8 mouse cellular contexts compared by ENCODE assay signal in genomic region chr19:43478891-43479290, GRCm38 (mm10). TPM values are rescaled to one million over a fixed set of nuclear protein-coding genes. Genes with fewer than 3 reads are reported as not detected.
A peak's percentile ranks its signal among the peaks of the same experiment; 100 is the strongest.
DNase-seq lines count a peak whose midpoint lies in the region; ATAC-seq and TF ChIP-seq lines count a peak whose summit lies in the region.

No protein-coding gene starts in this region.

- H3K4me3 ChIP-seq in C2C12 (ENCODE audit: insufficient read depth, poor library complexity, severe bottlenecking): no peak overlapping the region
- no peak overlapping the region for H3K4me3 ChIP-seq in embryonic facial prominence, embryonic 14.5 days (ENCODE audit: low read depth, low read length)
- H3K4me3 ChIP-seq in lung, postnatal 0 days (ENCODE audit: low read depth, low read length): no peak overlapping the region

- no peak overlapping the region for H3ac ChIP-seq in C2C12 (ENCODE audit: control insufficient read depth, insufficient read length, low read depth)

- no peaks in the 10 kb centered on the region for H3K79me2 ChIP-seq in C2C12 (ENCODE audit: control insufficient read depth, insufficient read depth)

- peak; percentile 19 for TF ChIP-seq CTCF in C2C12 (IDR thresholded peaks at IDR 0.05; ENCODE audit: control insufficient read depth, insufficient read depth, insufficient read length)
- peak; percentile 86 for TF ChIP-seq CTCF in lung, postnatal 0 days (IDR thresholded peaks at IDR 0.05)

- peaks cover 17% of the 10 kb centered on the region; the same call in 1 of the 2 replicates for H3K4me1 ChIP-seq in embryonic facial prominence, embryonic 14.5 days (ENCODE audit: control insufficient read depth, insufficient read depth, low read length)
- no peaks in the 10 kb centered on the region for H3K4me1 ChIP-seq in lung, postnatal 0 days (ENCODE audit: insufficient read depth, low read depth, low read length)

- no peak overlapping the region for H3K9ac ChIP-seq in embryonic facial prominence, embryonic 14.5 days (ENCODE audit: low read depth, low read length)
- H3K9ac ChIP-seq in lung, postnatal 0 days (replicated peaks; ENCODE audit: low read depth): no peak overlapping the region

- peak; percentile 67 for DNase-seq in CD4-positive, CD25-positive, alpha-beta regulatory T cell, adult 2 months (ENCODE audit: low read depth, low spot score)
- DNase-seq in brain, adult 2 months (ENCODE audit: low read depth, low spot score): peak; percentile 93
- DNase-seq in embryonic facial prominence, embryonic 14.5 days (ENCODE audit: low spot score): peak; percentile 89
- DNase-seq in kidney, postnatal 10 days: peak; percentile 84
- peak; percentile 85 for DNase-seq in lung, postnatal 0 days (ENCODE audit: low spot score)
- peak; percentile 20 to 72 for DNase-seq in spleen, postnatal 10 days (ENCODE audit: low spot score in 2 of 2)

- no peak overlapping the region; the same call in 1 of the 2 replicates for H3K27ac ChIP-seq in embryonic facial prominence, embryonic 14.5 days (replicated peaks; ENCODE audit: low read depth, low read length)
- no peak overlapping the region for H3K27ac ChIP-seq in lung, postnatal 0 days (ENCODE audit: low read length)

- TF ChIP-seq EP300 in lung, postnatal 0 days (IDR thresholded peaks at IDR 0.05): no peak

- 20% methylated on average over 5 of the region's 5 CpGs for WGBS in embryonic facial prominence, embryonic 14.5 days
- 17% methylated on average over 5 of the region's 5 CpGs for WGBS in lung, postnatal 0 days

- peaks cover 11% of the 10 kb centered on the region for H3K27me3 ChIP-seq in C2C12 (ENCODE audit: control insufficient read depth, insufficient read depth, insufficient read length)
- no peaks in the 10 kb centered on the region for H3K27me3 ChIP-seq in embryonic facial prominence, embryonic 14.5 days (replicated peaks; ENCODE audit: control insufficient read depth, insufficient read depth, low read length)
- no peaks in the 10 kb centered on the region for H3K27me3 ChIP-seq in lung, postnatal 0 days (replicated peaks; ENCODE audit: insufficient read depth, low read length)

- H3K79me3 ChIP-seq in C2C12 (ENCODE audit: low read depth): no peaks in the 10 kb centered on the region

- no peaks in the 10 kb centered on the region for H3K9me3 ChIP-seq in embryonic facial prominence, embryonic 14.5 days (ENCODE audit: control insufficient read depth, low read length)
- no peaks in the 10 kb centered on the region for H3K9me3 ChIP-seq in lung, postnatal 0 days (ENCODE audit: low read length)

- ATAC-seq in CD4-positive, CD25-positive, alpha-beta regulatory T cell, adult 4 months: no peak
- ATAC-seq in embryonic facial prominence, embryonic 14.5 days (ENCODE audit: low read depth): peak; percentile 63
- peak; percentile 26; the same call in 1 of the 2 replicates for ATAC-seq in lung, postnatal 0 days

- H3K4me2 ChIP-seq in embryonic facial prominence, embryonic 14.5 days (ENCODE audit: low read depth, low read length): no peak overlapping the region
- H3K4me2 ChIP-seq in lung, postnatal 0 days (replicated peaks; ENCODE audit: low read depth, low read length): no peak overlapping the region

- H3K36me3 ChIP-seq in C2C12 (ENCODE audit: control insufficient read depth, insufficient read depth): no peaks in the 10 kb centered on the region
- H3K36me3 ChIP-seq in embryonic facial prominence, embryonic 14.5 days (ENCODE audit: control insufficient read depth, insufficient read depth, low read length): no peaks in the 10 kb centered on the region
- H3K36me3 ChIP-seq in lung, postnatal 0 days (ENCODE audit: insufficient read depth, low read length): no peaks in the 10 kb centered on the region

TF ChIP-seq in C2C12, 6 proteins besides CTCF, POLR2A, EP300 and RAD21:
- no peak for TF ChIP-seq MAX (IDR thresholded peaks at IDR 0.05)
- TF ChIP-seq CEBPB (IDR thresholded peaks at IDR 0.05; ENCODE audit: low read depth): no peak
- TF ChIP-seq MYOD1 (IDR thresholded peaks at IDR 0.05; ENCODE audit: control insufficient read depth, insufficient read length, low read depth): no peak
- no peak for TF ChIP-seq FOSL1 (IDR thresholded peaks at IDR 0.05; ENCODE audit: insufficient read depth, low read length, poor library complexity, severe bottlenecking)
- TF ChIP-seq MYOG (IDR thresholded peaks at IDR 0.05; ENCODE audit: control insufficient read depth, extremely low read depth, insufficient read length): no peak
- TF ChIP-seq USF1 (IDR thresholded peaks at IDR 0.05; ENCODE audit: low read depth): no peak

RNA-seq across cellular contexts. Expression of gene Cnnm1, which starts 38.7 kb away (rescaled TPM):
- not detected for polyA plus RNA-seq in CD4-positive, CD25-positive, alpha-beta regulatory T cell, adult 4 months (2017; shearing (Covaris generic))
- not detected for polyA plus RNA-seq in C2C12 (2012; fragmentation: generic; extraction: Trizol)
- 0.96 and 1.4 TPM in 2 replicates for polyA plus RNA-seq in embryonic facial prominence, embryonic 14.5 days (2014; fragmentation: Nextera tagmentation; extraction: Ambion mirVana)
- 0.25 and 0.30 TPM in 2 replicates for polyA plus RNA-seq in lung, postnatal 0 days (2015; fragmentation: Nextera tagmentation; extraction: Ambion mirVana)

RNA-seq across cellular contexts. Expression of gene Got1, which starts 45.5 kb away (rescaled TPM):
- 10 to 100 TPM; 40.4 to 50.6 TPM for polyA plus RNA-seq in CD4-positive, CD25-positive, alpha-beta regulatory T cell, adult 4 months (2017; shearing (Covaris generic))
- polyA plus RNA-seq in C2C12 (2012; fragmentation: generic; extraction: Trizol): 69.8 TPM
- 33.1 and 34.4 TPM in 2 replicates for polyA plus RNA-seq in embryonic facial prominence, embryonic 14.5 days (2014; fragmentation: Nextera tagmentation; extraction: Ambion mirVana)
- 14.2 and 15.6 TPM in 2 replicates for polyA plus RNA-seq in lung, postnatal 0 days (2015; fragmentation: Nextera tagmentation; extraction: Ambion mirVana)
